Mouse (Mus musculus): ENCODE data around the gene Cox6b1. TPM values are rescaled to one million over a fixed set of nuclear protein-coding genes. Genes with fewer than 3 reads are reported as not detected.

The Cox6b1 gene
- total and polyA plus RNA-seq, 3 experiments = 432 to 776 (median 581) TPM

- Histone ChIP-seq H3K27ac (ENCODE audit: insufficient read depth, low read depth) (peak within 1 kb of the TSS; percentile 100), H3K79me2 (replicated peaks; ENCODE audit: control insufficient read depth, extremely low read depth, insufficient read depth, poor library complexity, severe bottlenecking) (peaks cover 58% of the 10 kb centered on the region), H3K9me3 (replicated peaks; ENCODE audit: low read length) (no peaks in the 10 kb centered on the region), H3K4me3 (replicated peaks in 1 of 3; ENCODE audit: low read depth in 2 of 3, low read length in 2 of 3, poor library complexity in 1 of 3) (peak within 1 kb of the TSS; percentile 93 to 94 (median 94)), H3K4me2 (ENCODE audit: insufficient read depth, low read depth, poor library complexity, severe bottlenecking) (peak within 1 kb of the TSS; percentile 93), H3K36me3 (replicated peaks in 1 of 2; ENCODE audit: control insufficient read depth in 1 of 2, insufficient read depth in 1 of 2, low read length in 1 of 2) (peaks cover 32 to 48% of the 10 kb centered on the region in 2 experiments), H3K27me3 (replicated peaks) (no peaks in the 10 kb centered on the region), H3K4me1 (ENCODE audit: control insufficient read depth in 1 of 2, insufficient read depth in 2 of 2) (peaks cover 7 to 32% of the 10 kb centered on the region in 2 experiments; a peak in 3 of 4 replicates), H3K9ac (ENCODE audit: insufficient read depth, low read depth) (peak within 1 kb of the TSS; percentile 92)
- TF ChIP-seq USF2 (conservative IDR thresholded peaks at IDR 0.05; ENCODE audit: low read depth, low read length) (no peak), CTCF (conservative IDR thresholded peaks at IDR 0.05 in 1 of 2, IDR thresholded peaks at IDR 0.05 in 1 of 2; ENCODE audit: low read depth in 2 of 2, low read length in 2 of 2) (peak in 1 of 2 experiments; percentile 9; a peak in 1 of 4 replicates), MEF2A (IDR thresholded peaks at IDR 0.05; ENCODE audit: borderline replicate concordance, low read depth, low read length) (peak; percentile 39; the same call in 1 of the 2 replicates), USF1 (IDR thresholded peaks at IDR 0.05; ENCODE audit: low read depth, low read length) (peak; percentile 21), JUND (conservative IDR thresholded peaks at IDR 0.05; ENCODE audit: low read depth, low read length) (no peak), IRF4 (IDR thresholded peaks at IDR 0.05; ENCODE audit: low read depth, low read length) (peak; percentile 74; the same call in 1 of the 2 replicates), SIN3A (IDR thresholded peaks at IDR 0.05; ENCODE audit: low read length) (peak; percentile 62), JUN (IDR thresholded peaks at IDR 0.05; ENCODE audit: insufficient read depth, low read depth, low read length) (no peak), ELF1 (IDR thresholded peaks at IDR 0.05; ENCODE audit: low read depth, low read length) (peak; percentile 87), E2F4 (IDR thresholded peaks at IDR 0.05; ENCODE audit: insufficient replicate concordance, low read depth, low read length) (no peak), MAZ (IDR thresholded peaks at IDR 0.05; ENCODE audit: low read depth, low read length) (peak; percentile 95), NRF1 (IDR thresholded peaks at IDR 0.05; ENCODE audit: low read depth, low read length) (peak; percentile 60), ZMIZ1 (IDR thresholded peaks at IDR 0.05; ENCODE audit: low read depth, low read length) (peak; percentile 55), BHLHE40 (IDR thresholded peaks at IDR 0.05; ENCODE audit: low read depth, low read length) (peak; percentile 41; the same call in 1 of the 2 replicates), TCF12 (IDR thresholded peaks at IDR 0.05; ENCODE audit: low read depth, low read length) (peak; percentile 74), CHD2 (IDR thresholded peaks at IDR 0.05; ENCODE audit: low read length) (peak; percentile 94), KAT2A (IDR thresholded peaks at IDR 0.05; ENCODE audit: insufficient replicate concordance, low read length) (peak; percentile 87; the same call in 1 of the 2 replicates), POLR2A (IDR thresholded peaks at IDR 0.05; ENCODE audit: low read depth, low read length) (peak; percentile 55), ETS1 (conservative IDR thresholded peaks at IDR 0.05; ENCODE audit: low read depth, low read length) (no peak; the same call in 1 of the 2 replicates), POLR2AphosphoS2 (IDR thresholded peaks at IDR 0.05; ENCODE audit: low read depth, low read length) (peak; percentile 91), HCFC1 (IDR thresholded peaks at IDR 0.05; ENCODE audit: low read depth, low read length) (peak; percentile 93)
- dilution Hi-C loops (cut with MboI; ENCODE audit: extremely low pct_ligation_motif_present, extremely low pct_unique_long_range_greater_than_20kb, low sequenced_read_pairs) (no loop called here), in situ Hi-C loops (cut with MboI; ENCODE audit: low pct_ligation_motif_present, low pct_unique_long_range_greater_than_20kb, low sequenced_read_pairs) (no loop called here)
- DNase-seq (ENCODE audit: extremely low read depth) = peak; percentile 92
Observed at GRCm38 (mm10) chr7:30588676-30589434, 37.1 kb downstream of the Cox6b1 start, which contains the start of gene Kmt2b. Gene Kmt2b (minus strand): TSS chr7:30588726.
